In genomic region chr3:85542765-85543164, GRCm38 (mm10) we compare ENCODE assay signal across 23 mouse cellular contexts. TPM values are rescaled to one million over a fixed set of nuclear protein-coding genes. Genes with fewer than 3 reads are reported as not detected.
DNase-seq lines count a peak whose midpoint lies in the region; ATAC-seq and TF ChIP-seq lines count a peak whose summit lies in the region.
"Had no signal": no experiment of that assay in that cellular context is flagged by ENCODE, and none has a peak within 500 bp of the region (broad histone marks: within the 10 kb centered on the region; RNA-seq: fewer than 3 reads in every experiment).

No protein-coding gene starts in this region.

- WGBS in thymus, adult 2 months: 6% methylated on average over 3 of the region's 3 CpGs

- no peaks in the 10 kb centered on the region for H3K36me3 ChIP-seq in thymus, adult 2 months (ENCODE audit: control insufficient read depth, insufficient read depth, low read length)
- H3K36me3 ChIP-seq: embryonic facial prominence, embryonic 12.5 days; embryonic facial prominence, embryonic 15.5 days; forebrain, embryonic 15.5 days had no signal

- no peaks in the 10 kb centered on the region for H3K4me1 ChIP-seq in bone marrow macrophage, adult 2 months (ENCODE audit: control insufficient read depth, insufficient read depth, low read length)
- no peaks in the 10 kb centered on the region for H3K4me1 ChIP-seq in thymus, adult 2 months (replicated peaks; ENCODE audit: control insufficient read depth, insufficient read depth, low read length)
- H3K4me1 ChIP-seq: embryonic facial prominence, embryonic 12.5 days; embryonic facial prominence, embryonic 15.5 days; forebrain, embryonic 15.5 days had no signal

- ATAC-seq in granulocyte monocyte progenitor cell, adult 5-6 weeks (replicated peaks; ENCODE audit: poor library complexity, severe bottlenecking): peak; percentile 74
- ATAC-seq in megakaryocyte progenitor cell, adult 5-6 weeks (replicated peaks; ENCODE audit: poor library complexity): peak; percentile 80
- ATAC-seq: forebrain, embryonic 15.5 days; hindbrain, postnatal 0 days; inflammation-experienced regulatory T-cells, adult 6 months; intestine, embryonic 16.5 days; Patski had no signal

- no peak for TF ChIP-seq POLR2A in bone marrow macrophage, adult 2 months (IDR thresholded peaks at IDR 0.05; ENCODE audit: borderline replicate concordance, low read depth, low read length)
- TF ChIP-seq POLR2A in thymus, adult 2 months (IDR thresholded peaks at IDR 0.05; ENCODE audit: control insufficient read depth, extremely low read depth, insufficient read depth, low read length, poor library complexity): no peak

- intact Hi-C loops in heart, postnatal 36 days (cut with DNase I): no loop called here

- H3K4me3 ChIP-seq in bone marrow macrophage, adult 2 months (ENCODE audit: insufficient read depth, low read length): no peak overlapping the region
- H3K4me3 ChIP-seq in thymus, adult 2 months (ENCODE audit: control insufficient read depth, insufficient read depth, low read length): no peak overlapping the region
- H3K4me3 ChIP-seq: embryonic facial prominence, embryonic 12.5 days; embryonic facial prominence, embryonic 15.5 days; forebrain, embryonic 15.5 days had no signal

- no peak for TF ChIP-seq CTCF in bone marrow macrophage, adult 2 months (IDR thresholded peaks at IDR 0.05; ENCODE audit: low read depth, low read length)
- TF ChIP-seq CTCF in thymus, adult 2 months (IDR thresholded peaks at IDR 0.05; ENCODE audit: borderline replicate concordance, control insufficient read depth, extremely low read depth, insufficient read depth, low read length, poor library complexity): no peak

- H3K27ac ChIP-seq in bone marrow macrophage, adult 2 months (ENCODE audit: insufficient read depth, low read depth, low read length): peak overlapping the region; percentile 55; the same call in 1 of the 2 replicates
- H3K27ac ChIP-seq in thymus, adult 2 months (ENCODE audit: control insufficient read depth, insufficient read depth, low read length): no peak overlapping the region
- H3K27ac ChIP-seq: embryonic facial prominence, embryonic 12.5 days; embryonic facial prominence, embryonic 15.5 days; forebrain, embryonic 15.5 days; hindbrain, embryonic 14.5 days; hindbrain, postnatal 0 days had no signal

- peak; percentile 37 for DNase-seq in heart, adult 11 months
- no peak for DNase-seq in heart, postnatal 36 days
- DNase-seq in right cerebral cortex, postnatal 36 days (ENCODE audit: low spot score in 2 of 2): no peak
- DNase-seq in retina, embryonic 14.5 days (ENCODE audit: low spot score): no peak
- no peak for DNase-seq in thymus, adult 2 months
- DNase-seq: adrenal gland, adult 2 months; adrenal gland, postnatal 14 days; B cell, adult 2 months; cerebellum, adult 18-20 months; cerebellum, adult 9-10 months; cerebellum, postnatal 14 days; gastrocnemius, postnatal 25 days had no signal

- H3K27me3 ChIP-seq in thymus, adult 2 months (ENCODE audit: control insufficient read depth, insufficient read depth, low read length): no peaks in the 10 kb centered on the region
- H3K27me3 ChIP-seq: embryonic facial prominence, embryonic 12.5 days; embryonic facial prominence, embryonic 15.5 days; forebrain, embryonic 15.5 days had no signal

RNA-seq across cellular contexts. Expression of gene Gatb, which starts 31.2 kb away (rescaled TPM):
- 10 to 100 TPM; 43.5 to 45.2 TPM for total RNA-seq in heart, postnatal 36 days (2021)
- polyA plus RNA-seq in bone marrow macrophage, adult 2 months (2012; ENCODE audit: insufficient read depth, insufficient read length, missing spikeins): 11.4 and 11.6 TPM in 2 replicates
- total RNA-seq in granulocyte monocyte progenitor cell, adult 5-6 weeks (2014; fragmentation: Nextera tagmentation): 17.3 and 44.5 TPM in 2 replicates
- 14.3 and 22.4 TPM in 2 replicates for total RNA-seq in granulocyte monocyte progenitor cell, adult 5-6 weeks (2017)
- 7.7 and 9.3 TPM in 2 replicates for total RNA-seq in megakaryocyte progenitor cell, adult 5-6 weeks (2015)
- total RNA-seq in megakaryocyte progenitor cell, adult 5-6 weeks (2017): 12.2 and 14.3 TPM in 2 replicates
- polyA plus RNA-seq in thymus, adult 2 months (2012; rRNA removed): 4.8 and 4.9 TPM in 2 replicates
